Mouse (Mus musculus): ENCODE results near the gene Mbl2. TPM values are rescaled to one million over a fixed set of nuclear protein-coding genes. Genes with fewer than 3 reads are reported as not detected.

Gene Mbl2
- polyA plus RNA-seq, 1 experiment from 2014 or later, result not detected

GRCm38 (mm10) chr19:30252253-30252652 lies 19.5 kb downstream of the Mbl2 start:
- Histone ChIP-seq H3K27me3 (ENCODE audit: control insufficient read depth, insufficient read depth, low read length) (peaks cover 4% of the 10 kb centered on the region; the same call in 1 of the 2 replicates), H3K9me3 (ENCODE audit: control insufficient read depth, low read length) (no peaks in the 10 kb centered on the region), H3K27ac (ENCODE audit: low read depth, low read length) (no peak overlapping the region), H3K9ac (ENCODE audit: low read depth, low read length) (no peak overlapping the region), H3K4me2 (replicated peaks; ENCODE audit: low read depth, low read length) (no peak overlapping the region), H3K4me1 (replicated peaks; ENCODE audit: control insufficient read depth, insufficient read depth, low read length) (no peaks in the 10 kb centered on the region), H3K4me3 (ENCODE audit: low read depth, low read length) (no peak overlapping the region), H3K36me3 (ENCODE audit: control insufficient read depth, insufficient read depth, low read length) (no peaks in the 10 kb centered on the region)
- ATAC-seq (ENCODE audit: low FRiP score), result no peak
- WGBS, result 72% methylated on average over 2 of the region's 2 CpGs
- DNase-seq (ENCODE audit: low spot score), result no peak

GRCm38 (mm10) chr19:30256339-30256738 lies 23.6 kb downstream of the Mbl2 start:
- ATAC-seq (ENCODE audit: low FRiP score) (no peak), DNase-seq (ENCODE audit: low spot score) (no peak)
- no peak overlapping the region for H3K4me2 ChIP-seq (replicated peaks; ENCODE audit: low read depth, low read length)
- H3K9ac ChIP-seq (ENCODE audit: low read depth, low read length), result no peak overlapping the region
- H3K4me1 ChIP-seq (replicated peaks; ENCODE audit: control insufficient read depth, insufficient read depth, low read length), result no peaks in the 10 kb centered on the region
- no peak overlapping the region for H3K4me3 ChIP-seq (ENCODE audit: low read depth, low read length)
- no peak overlapping the region for H3K27ac ChIP-seq (ENCODE audit: low read depth, low read length)
- WGBS, result 46% methylated on average over 6 of the region's 6 CpGs
- H3K9me3 ChIP-seq (ENCODE audit: control insufficient read depth, low read length), result no peaks in the 10 kb centered on the region
- H3K27me3 ChIP-seq (ENCODE audit: control insufficient read depth, insufficient read depth, low read length), result no peaks in the 10 kb centered on the region
- no peaks in the 10 kb centered on the region for H3K36me3 ChIP-seq (ENCODE audit: control insufficient read depth, insufficient read depth, low read length)

DNA sequence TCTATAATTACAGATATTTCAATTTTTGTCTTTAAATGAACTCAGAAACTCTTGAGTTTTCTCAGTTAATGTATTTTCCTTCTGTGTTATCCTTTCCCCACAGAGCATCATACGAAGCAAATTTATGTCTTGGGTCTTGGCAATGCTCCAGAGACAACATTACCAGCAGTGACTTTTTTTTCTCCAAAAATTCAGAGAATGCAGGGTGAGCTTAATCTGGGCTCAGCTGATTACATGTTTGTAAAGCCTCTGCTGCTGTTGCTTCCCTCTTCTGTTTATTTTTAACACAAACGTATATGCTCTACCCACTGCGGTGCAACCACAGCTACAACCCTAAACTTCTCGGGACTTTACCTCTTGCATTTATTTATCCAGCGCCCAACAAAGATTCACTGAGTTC lies 48.4 kb downstream of the Mbl2 start:
- ATAC-seq (ENCODE audit: low FRiP score), result no peak
- no peak overlapping the region for H3K9ac ChIP-seq (ENCODE audit: low read depth, low read length)
- H3K9me3 ChIP-seq (ENCODE audit: control insufficient read depth, low read length), result no peaks in the 10 kb centered on the region
- H3K27ac ChIP-seq (ENCODE audit: low read depth, low read length), result no peak overlapping the region
- no peak overlapping the region for H3K4me2 ChIP-seq (replicated peaks; ENCODE audit: low read depth, low read length)
- DNase-seq (ENCODE audit: low spot score), result no peak
- WGBS, result 70% methylated on average over 5 of the region's 5 CpGs
- H3K4me3 ChIP-seq (ENCODE audit: low read depth, low read length), result no peak overlapping the region
- no peaks in the 10 kb centered on the region for H3K4me1 ChIP-seq (replicated peaks; ENCODE audit: control insufficient read depth, insufficient read depth, low read length)
- H3K36me3 ChIP-seq (ENCODE audit: control insufficient read depth, insufficient read depth, low read length), result no peaks in the 10 kb centered on the region
- no peaks in the 10 kb centered on the region for H3K27me3 ChIP-seq (ENCODE audit: control insufficient read depth, insufficient read depth, low read length)

- no peak overlapping the region for H3K27ac ChIP-seq (ENCODE audit: low read depth, low read length)
- H3K36me3 ChIP-seq (ENCODE audit: control insufficient read depth, insufficient read depth, low read length), result no peaks in the 10 kb centered on the region
- H3K9me3 ChIP-seq (ENCODE audit: control insufficient read depth, low read length), result no peaks in the 10 kb centered on the region
- WGBS, result 89% methylated on average over 6 of the region's 6 CpGs
- H3K27me3 ChIP-seq (ENCODE audit: control insufficient read depth, insufficient read depth, low read length), result no peaks in the 10 kb centered on the region
- no peak overlapping the region for H3K4me2 ChIP-seq (replicated peaks; ENCODE audit: low read depth, low read length)
- H3K9ac ChIP-seq (ENCODE audit: low read depth, low read length), result no peak overlapping the region
- DNase-seq (ENCODE audit: low spot score) (no peak), ATAC-seq (ENCODE audit: low FRiP score) (no peak)
- H3K4me1 ChIP-seq (replicated peaks; ENCODE audit: control insufficient read depth, insufficient read depth, low read length), result no peaks in the 10 kb centered on the region
- no peak overlapping the region for H3K4me3 ChIP-seq (ENCODE audit: low read depth, low read length)
Observed at GRCm38 (mm10) chr19:30287899-30288490, 55.3 kb downstream of the Mbl2 start.

Other genes starting within 250 kb of the Mbl2 start
- gene Trpd52l3, start 229.2 kb upstream of the Mbl2 start, polyA plus RNA-seq (2014; fragmentation: Nextera tagmentation; extraction: Ambion mirVana), result not detected in 2 replicates
- gene Uhrf2, start 202.4 kb upstream of the Mbl2 start, polyA plus RNA-seq (2014; fragmentation: Nextera tagmentation; extraction: Ambion mirVana), result 84.6 and 90.4 TPM in 2 replicates
- gene Gldc, start 57.5 kb upstream of the Mbl2 start, polyA plus RNA-seq (2014; fragmentation: Nextera tagmentation; extraction: Ambion mirVana), result 18.7 and 22.0 TPM in 2 replicates